Mouse (Mus musculus) liver, embryonic 14.5 days (tissue): ENCODE data around the gene Pck2. TPM values are rescaled to one million over a fixed set of nuclear protein-coding genes. Genes with fewer than 3 reads are reported as not detected.

Experiments used
- ATAC-seq: fragments of 200-750 bp; cut with Nextera tagmentation; 2 replicates; pipeline ENCODE4 v1.8.0; 2017; ENCODE audit warnings: moderate number of reproducible peaks, mild to moderate bottlenecking, moderate library complexity; ENCODE audit not compliant: insufficient read depth
- DNase-seq, 3 experiments: peaks; one replicate each; pipeline ENCODE4 v3.0.0-alpha.2; 2012 to 2013; ENCODE audit warnings: low read depth in 3 of 3, low spot score in 3 of 3
- H3K27ac ChIP-seq: fragments of 300-500 bp; sonication (generic); 2 replicates; pipeline ENCODE4 v1.5.1; 2014; ENCODE audit warnings: moderate library complexity, mild to moderate bottlenecking, control low read depth, inconsistent platforms
- H3K27me3 ChIP-seq: fragments of 300-500 bp; sonication (generic); 2 replicates; pipeline ENCODE4 v1.6.1; 2014; ENCODE audit warnings: mild to moderate bottlenecking, low read length, moderate library complexity; ENCODE audit not compliant: control insufficient read depth, insufficient read depth
- H3K36me3 ChIP-seq: fragments of 300-500 bp; sonication (generic); replicated peaks from 2 replicates; pipeline ENCODE4 v1.6.1; 2014; ENCODE audit warnings: low read depth; ENCODE audit not compliant: control insufficient read depth, insufficient read depth
- H3K4me1 ChIP-seq, 2 experiments: fragments of 200-500 bp in 1 of 2; fragments of 300-500 bp in 1 of 2; sonication (generic) in 1 of 2; replicated peaks; 2 replicates each; pipeline ENCODE4 v1.6.1; 2012 to 2014; ENCODE audit warnings: antibody characterized with exemption in 1 of 2, inconsistent platforms in 1 of 2, low read length in 1 of 2; ENCODE audit not compliant: control insufficient read depth in 2 of 2, insufficient read depth in 2 of 2
- H3K4me2 ChIP-seq: fragments of 300-500 bp; sonication (generic); 2 replicates; pipeline ENCODE4 v1.6.1; 2014; ENCODE audit warnings: low read depth, mild to moderate bottlenecking, control low read depth, moderate library complexity
- H3K4me3 ChIP-seq, 2 experiments: fragments of 200-500 bp in 1 of 2; fragments of 300-500 bp in 1 of 2; sonication (generic) in 1 of 2; 2 replicates each; pipeline ENCODE4 v1.5.1; 2012 to 2014; ENCODE audit warnings: low read depth in 2 of 2, low read length in 2 of 2, mild to moderate bottlenecking in 2 of 2, control low read depth in 1 of 2, inconsistent platforms in 1 of 2, moderate library complexity in 1 of 2; ENCODE audit not compliant: insufficient read depth in 1 of 2
- H3K9ac ChIP-seq: fragments of 300-500 bp; sonication (generic); replicated peaks from 2 replicates; pipeline ENCODE4 v1.6.1; 2014; ENCODE audit warnings: mild to moderate bottlenecking, control low read depth, moderate library complexity
- H3K9me3 ChIP-seq: fragments of 300-500 bp; sonication (generic); 2 replicates; pipeline ENCODE4 v1.6.1; 2016; ENCODE audit warnings: low read length, mixed read lengths; ENCODE audit not compliant: control insufficient read depth
- CTCF ChIP-seq: IDR thresholded peaks from 2 replicates; pipeline ENCODE4 v1.5.1; 2016; ENCODE audit warnings: antibody characterized with exemption, low read depth, control low read depth
- EP300 ChIP-seq: IDR thresholded peaks from 2 replicates; pipeline ENCODE4 v1.6.1; 2016; ENCODE audit warnings: antibody characterized with exemption, low read depth
- WGBS: fragments of 180-500 bp; shearing (Covaris S2); extraction: QIAGEN DNeasy Blood & Tissue Kit; methylation state at CpG from one replicate; pipeline ENCODE4 v1.1.7; 2014; ENCODE audit not compliant: insufficient replicate concordance; 5-methylcytosine and 5-hydroxymethylcytosine counted together
- polyA plus RNA-seq, 2 experiments: library from polyadenylated mRNA; depleted of rRNA in 1 of 2; stranded (reverse) in 1 of 2; unstranded in 1 of 2; fragments of >200 nt; fragmentation: Nextera tagmentation in 1 of 2; extraction: Ambion mirVana in 1 of 2; gene quantifications; 2 replicates each; pipeline versions ENCODE4 v1.2.1 to v1.2.3; 2012 to 2014

Gene Pck2
- polyA plus RNA-seq, 2 experiments = 15.6 to 21.9 TPM

DNA sequence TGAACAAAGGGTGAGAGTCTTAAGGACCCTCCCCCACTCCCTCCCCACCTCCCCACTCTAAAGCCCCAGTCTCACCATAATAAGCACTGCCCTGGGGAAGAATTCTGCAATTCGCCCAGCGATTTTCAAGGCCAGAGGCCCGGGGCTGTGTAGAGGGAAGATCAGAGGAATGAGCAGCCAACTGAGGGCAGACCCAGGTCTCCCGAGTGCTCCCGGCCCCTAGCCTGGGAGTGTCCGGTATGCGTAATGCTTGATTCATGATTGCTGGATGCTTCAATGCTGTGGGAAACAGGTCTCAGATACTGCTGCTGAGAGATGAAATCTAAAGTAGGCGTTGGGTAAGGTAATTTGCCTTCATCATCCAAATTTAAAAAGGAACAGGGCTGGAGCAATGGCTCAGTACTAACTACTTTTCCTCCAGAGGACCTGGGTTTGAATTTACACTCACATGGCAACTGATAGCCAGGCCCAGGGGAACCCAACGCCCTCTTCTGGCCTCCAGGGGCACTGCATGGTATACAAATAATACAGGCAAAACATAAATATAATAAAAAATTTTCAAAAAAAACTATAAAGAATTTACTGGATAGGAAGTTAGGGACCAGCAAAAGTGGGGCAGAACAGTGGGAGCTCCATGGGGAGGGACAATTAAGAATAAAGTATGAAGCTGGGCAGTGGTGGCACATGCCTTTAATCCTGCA is 42.1 kb downstream of the Pck2 start:
- H3K27me3 ChIP-seq = no peaks in the 10 kb centered on the region
- DNase-seq = no peak
- H3K27ac ChIP-seq = no peak overlapping the region

GRCm38 (mm10) chr14:55584303-55584701 is 44.2 kb downstream of the Pck2 start:
- Histone ChIP-seq H3K27ac (peak overlapping the region; percentile 98), H3K4me2 (peak overlapping the region; percentile 99), H3K4me3 (peak overlapping the region; percentile 70 to 74), H3K4me1 (peaks cover 26 to 31% of the 10 kb centered on the region in 2 experiments), H3K27me3 (no peaks in the 10 kb centered on the region), H3K9me3 (no peaks in the 10 kb centered on the region), H3K9ac (peak overlapping the region; percentile 84), H3K36me3 (peaks cover 5% of the 10 kb centered on the region)
- TF ChIP-seq EP300 = peak; percentile 9; the same call in 1 of the 2 replicates
- TF ChIP-seq CTCF = no peak
- DNase-seq (no peak), ATAC-seq (no peak)
- WGBS = 14% methylated on average over 5 of the region's 5 CpGs

More for the DNA sequence above, 42.1 kb downstream of the Pck2 start:
- Histone ChIP-seq H3K4me2 (no peak overlapping the region), H3K9me3 (no peaks in the 10 kb centered on the region), H3K4me3 (no peak overlapping the region), H3K36me3 (peaks cover 3% of the 10 kb centered on the region), H3K4me1 (peaks cover 29 to 41% of the 10 kb centered on the region in 2 experiments), H3K9ac (no peak overlapping the region)
- no peak for ATAC-seq
- TF ChIP-seq EP300 (no peak), CTCF (peak; percentile 69)
- WGBS = 73% methylated on average over 9 of the region's 9 CpGs

DNA sequence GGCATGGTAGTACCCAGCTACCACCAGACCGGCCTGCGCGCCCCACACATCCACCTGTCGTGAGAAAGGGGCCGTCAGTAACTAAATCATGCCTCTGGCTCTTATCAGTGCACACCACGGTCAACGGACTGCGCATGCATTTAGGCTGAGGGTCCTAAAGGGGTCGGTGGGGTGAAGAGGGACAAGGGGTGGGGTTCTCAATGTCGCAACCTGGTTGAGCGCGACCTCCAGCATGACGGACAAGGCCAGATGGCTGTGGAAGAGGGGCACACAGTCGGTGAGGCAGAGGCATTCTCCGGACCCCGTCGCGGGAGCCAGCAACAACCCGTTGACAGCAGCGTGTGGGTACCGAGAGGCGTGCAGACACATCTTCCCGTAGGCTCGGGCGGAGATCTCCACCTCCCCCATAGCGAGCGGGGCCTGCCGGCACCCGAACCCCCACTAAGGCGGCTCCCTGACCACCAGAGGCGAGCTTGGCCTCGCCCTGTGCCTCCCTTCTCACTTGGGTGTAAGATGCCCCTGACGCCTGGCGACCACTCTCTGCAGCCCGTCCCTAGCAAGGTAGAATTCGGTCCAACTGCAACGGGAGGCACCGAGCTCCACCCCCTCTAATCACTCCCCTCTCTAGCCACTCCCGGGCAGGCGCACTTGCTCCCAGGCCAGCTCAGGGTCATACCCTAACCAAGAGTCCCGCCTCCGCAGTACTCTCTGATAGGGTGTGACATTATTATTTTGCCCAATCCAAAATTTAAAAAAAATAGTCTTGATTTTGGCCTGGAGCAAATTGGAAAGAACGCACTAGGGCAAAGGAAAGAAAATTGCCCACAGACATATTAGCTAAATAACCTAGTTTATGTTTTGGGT is 44.9 kb downstream of the Pck2 start, which contains the start of gene Emc9:
Emc9 (minus strand) TSS at position 601 of the 864 bp plus-strand sequence.
- DNase-seq (peak; percentile 82 to 84 (median 83)), ATAC-seq (peak; percentile 93)
- Histone ChIP-seq H3K9ac (peak within 1 kb of the TSS; percentile 84), H3K27ac (peak within 1 kb of the TSS; percentile 98), H3K27me3 (no peaks in the 10 kb centered on the region), H3K36me3 (peaks cover 5% of the 10 kb centered on the region), H3K4me3 (peak within 1 kb of the TSS; percentile 70 to 74), H3K9me3 (no peaks in the 10 kb centered on the region), H3K4me1 (peaks cover 28 to 31% of the 10 kb centered on the region in 2 experiments), H3K4me2 (peak within 1 kb of the TSS; percentile 99)
- TF ChIP-seq CTCF (peak; percentile 26), EP300 (peak; percentile 2; the same call in 1 of the 2 replicates)
- WGBS = under 1% methylated on average over 41 of the region's 43 CpGs

DNA sequence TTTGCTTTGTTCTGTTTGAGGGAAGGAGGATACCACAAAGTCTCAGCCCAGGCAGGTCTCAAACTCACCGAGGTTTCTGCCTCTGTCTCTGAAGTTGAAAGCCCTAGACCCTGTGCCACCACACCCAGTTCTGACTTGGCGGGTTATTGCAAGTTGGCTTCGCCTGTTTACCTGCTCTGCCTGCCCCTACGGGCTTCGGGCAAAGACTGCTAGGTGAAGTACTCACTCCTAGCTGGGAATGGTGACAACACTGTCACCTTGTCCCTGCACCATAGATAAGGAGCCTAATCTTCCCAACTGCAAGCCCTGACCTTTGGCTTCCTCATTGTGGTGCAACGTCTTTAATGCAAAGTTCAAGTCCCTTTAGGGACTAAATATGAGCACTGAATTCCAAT is 45.5 kb downstream of the Pck2 start:
- peak overlapping the region; percentile 98 for H3K27ac ChIP-seq
- 8% methylated on average over 6 of the region's 6 CpGs for WGBS
- H3K4me1 ChIP-seq = peaks cover 33 to 35% of the 10 kb centered on the region in 2 experiments

More for the DNA sequence above, 45.5 kb downstream of the Pck2 start:
- TF ChIP-seq EP300 (0 out of 2 replicates have a peak, but pooled peaks have one; percentile 22), CTCF (no peak)
- peak overlapping the region; percentile 99 for H3K4me2 ChIP-seq
- ATAC-seq (peak; percentile 70), DNase-seq (peak in 2 of 3 experiments; percentile 48 to 57)
- H3K4me3 ChIP-seq = peak overlapping the region; percentile 19 to 70
- peak overlapping the region; percentile 84 for H3K9ac ChIP-seq
- no peaks in the 10 kb centered on the region for H3K27me3 ChIP-seq
- H3K36me3 ChIP-seq = peaks cover 5% of the 10 kb centered on the region
- no peaks in the 10 kb centered on the region for H3K9me3 ChIP-seq
